Mouse (Mus musculus): ENCODE data around the gene Sp4. TPM values are rescaled to one million over a fixed set of nuclear protein-coding genes. Genes with fewer than 3 reads are reported as not detected.

Gene Sp4
- polyA plus RNA-seq, 1 experiment: 1.1 TPM

DNA sequence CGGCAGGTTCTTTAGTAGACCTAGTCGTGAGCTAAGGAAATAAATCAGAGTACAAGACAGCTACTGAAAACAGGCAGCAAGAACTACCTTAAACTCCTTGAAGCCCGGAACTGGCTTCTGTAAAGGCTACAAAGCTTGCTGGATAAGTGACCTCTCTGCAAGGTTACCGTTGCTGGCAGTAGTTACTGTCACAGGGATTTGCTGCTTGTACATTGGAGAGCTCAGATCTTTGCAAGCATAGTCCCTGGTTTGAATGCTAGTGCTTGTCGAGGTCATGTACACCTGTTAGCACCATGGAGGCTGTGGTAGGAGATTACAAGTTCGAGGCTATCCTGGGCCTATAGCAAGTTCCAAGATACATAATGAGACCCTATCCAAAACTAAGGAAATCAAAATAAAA lies 16.1 kb downstream of the Sp4 start:
- DNase-seq (ENCODE audit: low read depth, low spot score): no peak

DNA sequence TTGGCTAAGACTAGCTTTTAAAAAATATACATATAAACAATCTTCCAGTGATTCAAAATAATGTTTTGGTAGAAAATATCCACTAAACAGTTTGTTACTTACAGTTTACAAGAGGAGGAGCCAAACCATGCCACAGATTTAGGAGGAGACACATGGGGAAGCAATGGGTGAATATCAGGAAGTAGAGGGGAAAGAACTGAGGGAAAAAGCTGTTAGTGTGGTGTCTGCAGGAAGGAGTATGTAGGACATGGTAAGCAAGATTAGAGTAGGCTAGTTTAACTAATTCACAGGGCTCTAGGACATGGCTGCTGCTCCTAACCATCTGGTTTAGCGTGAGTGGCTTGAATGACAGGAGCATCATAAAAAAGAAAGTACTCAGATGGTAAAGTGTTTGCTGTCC lies 19.3 kb downstream of the Sp4 start:
- WGBS: 35% methylated on average over 1 of the region's 1 CpGs
- DNase-seq (ENCODE audit: low read depth, low spot score): no peak

More for the DNA sequence above, 16.1 kb downstream of the Sp4 start:
- WGBS: 76% methylated on average over 6 of the region's 6 CpGs

DNA sequence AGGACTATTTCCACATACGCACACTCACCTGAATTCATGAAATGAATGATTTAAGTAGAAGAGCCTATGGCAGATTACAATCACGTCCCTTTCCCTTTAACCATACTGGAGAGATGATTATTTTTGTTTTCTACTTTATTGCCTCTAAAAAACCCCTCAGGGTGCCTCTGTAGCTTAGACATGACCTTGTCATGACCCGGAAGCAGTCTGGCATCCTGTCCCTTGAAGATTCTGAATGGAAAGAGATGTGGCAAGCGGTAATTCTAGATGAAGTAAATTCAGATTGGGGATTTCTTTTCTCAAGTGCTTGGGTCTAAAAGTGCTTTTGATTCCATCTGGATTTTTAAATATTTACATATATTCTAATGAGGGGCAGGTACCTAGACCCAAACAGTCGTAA lies 24.9 kb downstream of the Sp4 start:
- DNase-seq (ENCODE audit: low read depth, low spot score): no peak
- WGBS: 88% methylated on average over 5 of the region's 5 CpGs

DNA sequence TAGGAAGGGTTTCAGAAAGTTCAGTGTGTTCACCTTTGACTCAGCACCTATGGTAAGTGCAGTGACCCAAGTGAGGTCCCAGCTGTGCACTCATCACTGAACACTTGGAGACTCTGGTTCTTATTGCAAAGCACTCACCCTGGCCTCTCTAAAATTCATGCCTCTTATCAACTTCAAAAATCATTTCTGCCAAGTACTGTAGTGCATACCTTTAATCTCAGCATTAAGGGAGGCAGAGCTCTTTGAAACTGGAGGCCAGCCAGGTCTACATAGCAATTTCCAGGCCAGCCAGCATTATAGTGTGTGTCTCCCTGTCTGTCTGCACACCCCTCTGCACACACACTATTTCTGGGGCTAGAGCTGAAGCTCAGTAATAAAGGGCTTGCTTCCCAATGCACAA lies 36.3 kb downstream of the Sp4 start:
- DNase-seq (ENCODE audit: low read depth, low spot score): no peak

DNA sequence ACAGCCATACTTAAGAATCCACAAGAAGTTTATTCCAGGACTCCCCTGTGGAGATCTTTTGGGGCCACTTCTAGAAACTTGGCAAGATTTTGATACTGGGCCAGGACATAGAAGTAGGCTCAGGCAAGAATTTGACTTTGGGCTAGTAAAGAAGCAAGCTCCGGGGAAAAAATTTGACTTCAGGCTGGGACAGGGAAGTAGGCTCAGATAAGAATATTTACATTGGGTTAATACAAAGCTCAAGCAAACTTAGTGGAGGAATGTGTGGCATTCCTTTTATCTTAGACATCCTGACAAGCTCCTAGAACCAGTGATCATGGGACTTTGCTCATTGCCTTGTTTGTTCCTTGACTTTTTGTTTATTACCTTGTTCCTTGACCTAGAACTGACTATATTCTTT lies 37.4 kb downstream of the Sp4 start:
- DNase-seq (ENCODE audit: low read depth, low spot score): no peak
- 21% methylated on average over 1 of the region's 1 CpGs for WGBS

DNA sequence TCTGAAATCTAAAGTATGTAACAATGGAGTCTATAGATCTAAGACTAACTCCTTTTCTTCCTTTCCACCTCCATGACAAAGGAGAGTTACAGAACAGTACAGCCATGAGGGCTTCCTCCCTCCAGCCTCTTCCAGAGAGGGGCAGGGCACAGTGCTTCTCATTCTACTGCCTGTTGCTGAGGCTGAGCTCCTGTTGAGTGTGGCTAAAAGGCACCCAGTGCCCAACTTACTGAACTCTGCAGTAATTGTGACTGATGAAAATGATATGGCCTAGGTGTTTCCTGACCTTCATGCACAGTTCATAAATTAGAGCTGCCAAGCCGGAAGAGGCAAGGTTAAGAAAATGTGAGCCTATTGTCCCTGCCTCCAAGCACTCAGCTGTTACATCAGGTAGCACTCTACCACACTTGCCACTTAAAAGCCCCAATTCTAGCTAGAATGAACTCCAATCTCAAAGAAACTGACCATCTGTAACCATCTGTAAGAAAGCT lies 45.9 kb downstream of the Sp4 start:
- 54% methylated on average over 1 of the region's 1 CpGs for WGBS
- no peak for DNase-seq (ENCODE audit: low read depth, low spot score)

DNA sequence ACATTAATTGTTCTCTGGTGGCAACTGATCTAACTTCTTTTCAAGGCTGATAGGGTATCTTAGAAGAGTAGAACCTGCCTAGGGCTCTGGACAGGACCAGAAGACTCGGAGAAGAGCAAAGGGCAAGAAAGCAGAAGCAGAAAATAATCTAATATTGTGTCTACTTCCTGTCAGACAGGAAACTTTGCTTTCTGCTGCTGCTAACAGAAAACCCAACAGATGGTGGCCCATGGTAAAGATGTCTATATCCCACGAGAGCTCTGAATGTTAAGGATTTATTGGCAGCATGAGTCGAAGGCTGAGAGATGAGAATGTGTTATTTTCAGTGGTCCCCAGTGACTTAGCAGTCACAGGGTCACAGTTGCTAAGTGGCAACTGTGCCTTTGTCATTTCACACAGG lies 80.1 kb downstream of the Sp4 start:
- DNase-seq (ENCODE audit: low read depth, low spot score): no peak
- WGBS: 64% methylated on average over 3 of the region's 3 CpGs

DNA sequence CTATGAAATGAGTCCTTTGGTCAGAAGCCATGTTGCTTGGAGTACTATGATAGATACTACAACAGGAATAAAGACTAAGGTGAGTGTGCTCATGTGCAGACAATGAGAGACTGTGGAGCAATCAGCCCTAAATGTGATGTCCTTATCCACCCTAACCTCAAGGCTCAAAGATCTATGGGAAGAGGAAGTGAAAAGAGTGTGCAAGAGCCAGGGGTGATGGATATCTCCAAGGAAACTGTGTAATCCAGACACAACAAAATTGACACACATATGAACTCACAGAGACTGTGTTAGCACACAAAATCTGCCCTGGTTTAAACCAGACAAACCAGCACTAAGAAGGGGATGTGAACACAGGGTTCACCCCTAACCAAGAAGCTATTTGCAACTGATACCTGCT lies 81.2 kb downstream of the Sp4 start:
- no peak for DNase-seq (ENCODE audit: low read depth, low spot score)

DNA sequence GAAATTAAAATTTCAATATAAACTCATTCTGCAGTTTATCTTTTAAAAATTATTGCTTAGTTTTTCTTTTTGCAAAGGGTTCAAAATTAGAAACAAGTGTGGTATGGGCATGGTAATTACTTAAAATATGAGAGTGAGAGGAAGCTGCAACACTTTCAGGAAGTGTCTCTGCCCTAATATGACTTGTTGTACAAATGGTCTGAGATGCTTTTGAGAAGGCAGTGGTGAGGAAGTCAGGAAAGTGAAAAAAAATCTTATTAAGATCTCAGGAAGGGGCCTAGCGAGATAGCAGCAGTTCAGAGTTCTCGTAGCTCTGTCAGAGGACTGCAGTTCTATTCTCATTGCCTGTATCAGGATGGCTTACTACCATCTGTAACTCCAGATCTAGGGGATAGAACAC lies 89.1 kb downstream of the Sp4 start:
- 80% methylated on average over 2 of the region's 2 CpGs for WGBS

DNA sequence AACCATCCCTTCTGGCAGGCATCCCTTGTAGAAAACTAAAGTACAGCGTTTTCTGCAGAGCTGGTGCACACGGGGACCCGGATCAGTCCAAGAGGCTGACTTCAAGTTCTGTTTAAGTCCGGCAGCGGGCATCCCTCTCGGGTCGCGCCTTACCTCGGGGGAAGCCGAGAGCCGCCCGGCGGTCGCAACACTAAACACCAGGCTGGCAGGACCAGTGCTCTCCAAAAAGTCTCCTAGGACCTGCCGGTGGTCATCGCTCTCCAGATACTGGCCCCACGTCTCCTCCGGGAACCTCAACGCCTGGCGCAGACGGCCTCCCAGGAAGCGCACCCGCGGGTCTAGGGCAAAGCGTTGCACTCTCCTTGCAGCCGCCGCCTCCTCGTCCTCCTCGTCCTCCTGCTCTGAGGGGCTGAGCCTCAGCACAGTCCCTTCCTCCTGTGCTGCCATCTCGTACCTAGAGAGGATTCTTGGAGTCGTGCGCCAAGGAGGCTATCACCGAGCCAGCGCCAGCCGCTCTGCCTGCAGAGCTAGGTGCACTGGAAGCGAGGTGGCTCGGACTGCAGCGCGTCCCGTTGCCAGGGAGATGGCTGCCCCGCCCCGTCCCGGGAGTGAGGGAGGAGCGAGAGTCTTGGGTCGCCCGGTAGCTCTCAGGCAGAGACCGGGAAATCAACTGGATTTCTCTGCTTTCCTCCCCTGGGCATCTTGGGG lies 102.7 kb downstream of the Sp4 start, which contains the start of gene Dnah11:
Gene Dnah11 (minus strand): TSS at position 658 of the 708 bp plus-strand sequence.
- DNase-seq (ENCODE audit: low read depth, low spot score): peak; percentile 32
- WGBS: 1% methylated on average over 47 of the region's 47 CpGs

More for the DNA sequence above, 89.1 kb downstream of the Sp4 start:
- no peak for DNase-seq (ENCODE audit: low read depth, low spot score)

DNA sequence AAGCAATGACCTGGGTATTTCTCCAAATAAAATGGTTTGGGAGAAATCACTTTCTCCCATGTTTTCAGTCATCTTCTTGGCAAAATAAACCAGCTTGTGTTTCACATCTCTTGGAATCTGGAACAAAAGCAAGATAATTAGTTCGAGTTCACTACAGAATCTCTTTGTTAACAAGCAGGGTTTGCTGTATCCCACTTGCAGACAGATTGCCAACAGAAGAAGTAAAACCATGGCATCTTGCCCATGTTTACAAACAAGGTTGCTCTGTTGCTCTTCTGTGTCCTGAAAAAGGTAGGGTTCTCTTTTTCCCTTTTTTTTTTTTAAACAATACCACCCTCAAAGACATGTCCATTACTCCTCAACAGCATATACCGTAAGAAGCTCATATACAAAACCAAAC lies 104.7 kb downstream of the Sp4 start:
- no peak for DNase-seq (ENCODE audit: low read depth, low spot score)

DNA sequence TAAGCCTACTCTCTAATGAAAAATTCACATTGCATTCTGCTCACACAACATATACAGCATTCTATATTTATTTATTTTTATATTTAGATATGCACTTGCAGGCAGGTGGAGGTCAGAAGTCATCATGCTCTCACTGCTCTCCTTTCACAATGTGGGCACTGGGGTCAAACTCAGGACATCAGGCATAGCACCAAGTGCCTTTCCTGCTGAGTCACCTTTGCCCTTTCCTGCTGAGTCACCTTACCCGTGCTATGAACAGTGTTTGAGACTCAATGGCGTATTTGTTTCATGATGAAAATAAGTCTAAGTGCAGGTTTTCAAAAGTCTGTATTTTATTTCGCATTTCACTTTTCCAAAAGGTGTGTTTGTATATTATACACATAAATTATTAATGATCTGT lies 111.7 kb downstream of the Sp4 start:
- WGBS: 76% methylated on average over 3 of the region's 3 CpGs
- no peak for DNase-seq (ENCODE audit: low read depth, low spot score)

More for the DNA sequence above, 104.7 kb downstream of the Sp4 start:
- 62% methylated on average over 2 of the region's 2 CpGs for WGBS

DNA sequence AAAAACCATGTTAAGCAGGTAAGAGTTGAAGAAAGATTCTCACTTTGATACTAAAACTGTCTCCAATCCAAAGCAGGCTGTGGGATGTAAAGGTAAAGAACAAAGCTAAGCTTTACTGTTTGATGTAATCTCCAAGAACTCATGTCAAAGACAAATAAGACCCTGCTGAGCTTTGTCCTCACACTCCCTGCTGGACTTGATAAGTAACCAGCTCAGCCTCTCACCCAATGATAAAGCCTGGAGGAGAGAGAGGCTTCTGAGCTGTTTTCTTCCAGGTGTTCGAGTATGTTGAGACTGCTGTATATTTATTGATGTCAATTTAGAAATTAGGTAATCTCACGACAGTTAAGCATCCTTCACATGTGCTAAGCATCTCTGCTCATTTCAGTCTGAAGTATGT lies 113.6 kb downstream of the Sp4 start:
- no peak for DNase-seq (ENCODE audit: low read depth, low spot score)
- WGBS: 39% methylated on average over 2 of the region's 2 CpGs

DNA sequence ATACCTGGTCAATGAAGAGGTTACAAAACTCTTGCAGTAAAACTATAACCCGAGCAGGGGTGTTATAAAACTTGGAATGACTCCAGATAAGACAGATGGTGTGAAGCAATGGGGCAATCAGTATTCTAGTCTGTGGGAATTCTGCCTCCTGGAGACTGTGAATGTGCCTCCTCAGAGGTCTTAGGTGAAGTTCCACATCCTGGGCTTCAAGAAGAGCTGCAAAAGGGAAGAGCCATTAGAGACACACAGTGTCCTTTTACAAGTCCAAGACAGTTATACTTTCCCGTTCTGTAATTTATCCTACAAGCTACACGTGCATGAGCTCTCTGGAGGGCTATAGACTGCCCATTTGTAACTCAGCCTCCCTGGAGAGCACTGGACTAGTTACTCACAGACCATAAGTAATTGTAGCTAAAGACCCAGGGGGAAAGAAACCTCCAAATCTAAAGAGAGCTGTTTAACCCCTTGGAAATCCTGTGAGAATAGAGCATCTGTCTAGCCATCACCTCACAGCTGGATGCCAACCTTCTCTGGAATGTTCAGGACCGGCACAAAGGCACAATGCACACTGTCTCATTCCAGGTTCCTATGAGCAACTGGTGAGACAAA lies 114.3 kb downstream of the Sp4 start:
- peak; percentile 45 for DNase-seq (ENCODE audit: low read depth, low spot score)
- WGBS: 19% methylated on average over 4 of the region's 4 CpGs

DNA sequence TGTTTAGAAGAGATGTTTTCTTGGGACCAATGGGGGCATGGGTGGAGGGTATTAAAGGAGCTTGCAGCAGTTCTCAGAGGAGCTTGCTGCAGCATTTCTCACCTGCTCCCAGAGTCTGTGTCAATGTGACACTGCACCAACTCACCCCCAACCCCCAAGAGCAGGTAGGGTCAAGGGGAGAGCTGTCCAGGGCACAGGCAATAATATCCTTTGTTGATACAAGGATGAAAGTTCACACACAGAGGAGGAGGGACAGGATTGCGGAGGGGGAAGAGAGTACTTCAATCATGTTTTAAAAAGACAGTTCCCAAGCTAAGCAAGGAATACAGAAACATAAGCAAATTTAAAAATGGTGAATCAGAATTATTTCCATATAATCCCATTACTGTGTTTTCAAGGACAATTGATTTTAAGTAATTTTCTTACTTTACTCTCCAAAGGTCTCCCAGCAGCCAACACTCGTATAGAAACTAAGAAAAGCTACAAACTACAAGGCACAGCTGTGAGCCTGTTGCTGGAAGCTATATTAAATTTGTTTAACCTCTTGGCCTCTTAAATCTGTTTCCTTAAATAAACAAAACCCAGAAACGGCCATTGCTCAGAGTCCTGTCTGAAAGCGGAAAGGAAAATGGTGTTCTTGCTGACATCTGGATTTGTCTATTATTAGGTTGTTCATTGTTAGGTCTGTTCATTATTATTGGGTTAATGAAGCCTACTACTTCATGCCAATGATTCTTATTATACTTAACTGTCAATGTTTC lies 114.9 kb downstream of the Sp4 start:
- DNase-seq (ENCODE audit: low read depth, low spot score): no peak
- WGBS: 13% methylated on average over 4 of the region's 4 CpGs

Other genes starting within 250 kb of the Sp4 start
- 0.01 and 0.03 TPM in 2 replicates for gene Dnah11, start 102.4 kb downstream of the Sp4 start, polyA plus RNA-seq (2012; rRNA removed)